Mouse (Mus musculus): ENCODE data around the gene Phf23. TPM values are rescaled to one million over a fixed set of nuclear protein-coding genes. Genes with fewer than 3 reads are reported as not detected.
A peak's percentile ranks its signal among the peaks of the same experiment; 100 is the strongest.

Gene Phf23
- polyA plus RNA-seq, 1 experiment from 2014 or later = 93.7 TPM

GRCm38 (mm10) chr11:70039631-70040030, 44.1 kb downstream of the Phf23 start:
- H3K36me3 ChIP-seq = peaks cover 87% of the 10 kb centered on the region

GRCm38 (mm10) chr11:70040184-70040583, 44.6 kb downstream of the Phf23 start:
- no peaks in the 10 kb centered on the region for H3K27me3 ChIP-seq (ENCODE audit: insufficient read depth, poor library complexity, severe bottlenecking)
- no peak overlapping the region for H3K4me3 ChIP-seq
- peaks cover 30% of the 10 kb centered on the region for H3K4me1 ChIP-seq (replicated peaks)
- peaks cover 88% of the 10 kb centered on the region for H3K36me3 ChIP-seq
- WGBS = 93% methylated on average over 7 of the region's 7 CpGs
- H3K27ac ChIP-seq = no peak overlapping the region
- no peak for DNase-seq (ENCODE audit: low spot score)
- H3K9me3 ChIP-seq = no peaks in the 10 kb centered on the region

More at GRCm38 (mm10) chr11:70039631-70040030, 44.1 kb downstream of the Phf23 start:
- no peak for DNase-seq (ENCODE audit: low spot score)
- Histone ChIP-seq H3K27me3 (ENCODE audit: insufficient read depth, poor library complexity, severe bottlenecking) (no peaks in the 10 kb centered on the region), H3K9me3 (no peaks in the 10 kb centered on the region), H3K27ac (no peak overlapping the region), H3K4me3 (no peak overlapping the region), H3K4me1 (replicated peaks) (peaks cover 25% of the 10 kb centered on the region)
- 93% methylated on average over 10 of the region's 10 CpGs for WGBS

- peaks cover 38% of the 10 kb centered on the region for H3K4me1 ChIP-seq (replicated peaks)
- H3K9me3 ChIP-seq = no peaks in the 10 kb centered on the region
- no peak overlapping the region for H3K4me3 ChIP-seq
- peaks cover 76% of the 10 kb centered on the region for H3K36me3 ChIP-seq
- no peaks in the 10 kb centered on the region for H3K27me3 ChIP-seq (ENCODE audit: insufficient read depth, poor library complexity, severe bottlenecking)
- no peak for DNase-seq (ENCODE audit: low spot score)
- peak overlapping the region; percentile 50 for H3K27ac ChIP-seq
- WGBS = 87% methylated on average over 23 of the region's 23 CpGs
These were observed 46.9 kb downstream of the Phf23 start for GRCm38 (mm10) chr11:70042309-70043085.

GRCm38 (mm10) chr11:70043665-70044064, 48.1 kb downstream of the Phf23 start:
- Histone ChIP-seq H3K36me3 (peaks cover 64% of the 10 kb centered on the region), H3K4me1 (replicated peaks) (peaks cover 38% of the 10 kb centered on the region), H3K27me3 (ENCODE audit: insufficient read depth, poor library complexity, severe bottlenecking) (no peaks in the 10 kb centered on the region), H3K27ac (peak overlapping the region; percentile 50), H3K4me3 (peak overlapping the region; percentile 20; the same call in 1 of the 2 replicates), H3K9me3 (no peaks in the 10 kb centered on the region)
- WGBS = 84% methylated on average over 7 of the region's 7 CpGs
- no peak for DNase-seq (ENCODE audit: low spot score)

GRCm38 (mm10) chr11:70045435-70045834, 49.9 kb downstream of the Phf23 start:
- H3K27ac ChIP-seq = peak overlapping the region; percentile 50

GRCm38 (mm10) chr11:70049366-70049765, 53.8 kb downstream of the Phf23 start:
- Histone ChIP-seq H3K9me3 (no peaks in the 10 kb centered on the region), H3K4me1 (replicated peaks) (peaks cover 16% of the 10 kb centered on the region), H3K4me3 (no peak overlapping the region), H3K36me3 (peaks cover 7% of the 10 kb centered on the region), H3K27me3 (ENCODE audit: insufficient read depth, poor library complexity, severe bottlenecking) (no peaks in the 10 kb centered on the region), H3K27ac (no peak overlapping the region)
- 70% methylated on average over 6 of the region's 6 CpGs for WGBS
- DNase-seq (ENCODE audit: low spot score) = no peak

More at GRCm38 (mm10) chr11:70045435-70045834, 49.9 kb downstream of the Phf23 start:
- 32% methylated on average over 9 of the region's 9 CpGs for WGBS
- Histone ChIP-seq H3K9me3 (no peaks in the 10 kb centered on the region), H3K36me3 (peaks cover 46% of the 10 kb centered on the region), H3K4me3 (no peak overlapping the region), H3K4me1 (replicated peaks) (peaks cover 38% of the 10 kb centered on the region), H3K27me3 (ENCODE audit: insufficient read depth, poor library complexity, severe bottlenecking) (no peaks in the 10 kb centered on the region)
- DNase-seq (ENCODE audit: low spot score) = no peak

MicroRNAs encoded within 50 kb of the gene (microRNA counts, 519-probe panel; counts per million panel counts)
- microRNA mmu-miR-324-3p = 1,255 counts per million, percentile 77 among the panel's probes with 10 or more counts
- microRNA mmu-miR-324-5p = 1,255 counts per million, percentile 77 among the panel's probes with 10 or more counts

Other genes with a start within 250 kb of the Phf23 start
- 31.1 and 37.9 TPM in 2 replicates for gene Polr2a, start 237.1 kb upstream of the Phf23 start, polyA plus RNA-seq (2016; fragmentation: Nextera tagmentation; extraction: Ambion mirVana)
- gene Slc35g3, start 233.8 kb upstream of the Phf23 start, polyA plus RNA-seq (2016; fragmentation: Nextera tagmentation; extraction: Ambion mirVana) = 0.50 TPM in 1 of 2 replicates, not detected in the other
- gene Zbtb4, start 229.9 kb upstream of the Phf23 start, polyA plus RNA-seq (2016; fragmentation: Nextera tagmentation; extraction: Ambion mirVana) = 0.80 and 1.2 TPM in 2 replicates
- gene Chrnb1, start 199.8 kb upstream of the Phf23 start, polyA plus RNA-seq (2016; fragmentation: Nextera tagmentation; extraction: Ambion mirVana) = 1.6 and 2.2 TPM in 2 replicates
- 0.76 and 1.8 TPM in 2 replicates for gene Fgf11, start 193.9 kb upstream of the Phf23 start, polyA plus RNA-seq (2016; fragmentation: Nextera tagmentation; extraction: Ambion mirVana)
- gene Tmem102, start 190.2 kb upstream of the Phf23 start, polyA plus RNA-seq (2016; fragmentation: Nextera tagmentation; extraction: Ambion mirVana) = 1.3 and 1.5 TPM in 2 replicates
- gene Gm39566, start 180.5 kb upstream of the Phf23 start, polyA plus RNA-seq (2016; fragmentation: Nextera tagmentation; extraction: Ambion mirVana) = not detected in 2 replicates
- not detected in 2 replicates for gene Spem2, start 177.3 kb upstream of the Phf23 start, polyA plus RNA-seq (2016; fragmentation: Nextera tagmentation; extraction: Ambion mirVana)
- 0.34 TPM in 1 of 2 replicates, not detected in the other for gene Spem1, start 173.6 kb upstream of the Phf23 start, polyA plus RNA-seq (2016; fragmentation: Nextera tagmentation; extraction: Ambion mirVana)
- gene Nlgn2, start 158.0 kb upstream of the Phf23 start, polyA plus RNA-seq (2016; fragmentation: Nextera tagmentation; extraction: Ambion mirVana) = 5.8 and 9.1 TPM in 2 replicates
- gene Tmem256, start 157.3 kb upstream of the Phf23 start, polyA plus RNA-seq (2016; fragmentation: Nextera tagmentation; extraction: Ambion mirVana) = 312 and 362 TPM in 2 replicates
- 85.3 and 88.7 TPM in 2 replicates for gene Plscr3, start 149.4 kb upstream of the Phf23 start, polyA plus RNA-seq (2016; fragmentation: Nextera tagmentation; extraction: Ambion mirVana)
- gene Tnk1, start 137.0 kb upstream of the Phf23 start, polyA plus RNA-seq (2016; fragmentation: Nextera tagmentation; extraction: Ambion mirVana) = 0.77 and 1.7 TPM in 2 replicates
- not detected in 2 replicates for gene Tmem95, start 117.8 kb upstream of the Phf23 start, polyA plus RNA-seq (2016; fragmentation: Nextera tagmentation; extraction: Ambion mirVana)
- 5.2 and 6.8 TPM in 2 replicates for gene Kctd11, start 114.4 kb upstream of the Phf23 start, polyA plus RNA-seq (2016; fragmentation: Nextera tagmentation; extraction: Ambion mirVana)
- 1.2 and 1.4 TPM in 2 replicates for gene Acap1, start 100.2 kb upstream of the Phf23 start, polyA plus RNA-seq (2016; fragmentation: Nextera tagmentation; extraction: Ambion mirVana)
- gene 2810408A11Rik, start 94.8 kb upstream of the Phf23 start, polyA plus RNA-seq (2016; fragmentation: Nextera tagmentation; extraction: Ambion mirVana) = 11.4 and 15.2 TPM in 2 replicates
- 12.5 and 13.4 TPM in 2 replicates for gene Neurl4, start 94.7 kb upstream of the Phf23 start, polyA plus RNA-seq (2016; fragmentation: Nextera tagmentation; extraction: Ambion mirVana)
- gene Gps2, start 81.9 kb upstream of the Phf23 start, polyA plus RNA-seq (2016; fragmentation: Nextera tagmentation; extraction: Ambion mirVana) = 96.8 and 105 TPM in 2 replicates
- 2,350 and 2,667 TPM in 2 replicates for gene Eif5a, start 73.8 kb upstream of the Phf23 start, polyA plus RNA-seq (2016; fragmentation: Nextera tagmentation; extraction: Ambion mirVana)
- gene Ybx2, start 60.0 kb upstream of the Phf23 start, polyA plus RNA-seq (2016; fragmentation: Nextera tagmentation; extraction: Ambion mirVana) = 2.8 and 2.9 TPM in 2 replicates
- gene Slc2a4, start 47.6 kb upstream of the Phf23 start, polyA plus RNA-seq (2016; fragmentation: Nextera tagmentation; extraction: Ambion mirVana) = 11.0 and 13.0 TPM in 2 replicates
- gene Cldn7, start 31.0 kb upstream of the Phf23 start, polyA plus RNA-seq (2016; fragmentation: Nextera tagmentation; extraction: Ambion mirVana) = 14.6 and 37.6 TPM in 2 replicates
- gene Ctdnep1, start 14.6 kb upstream of the Phf23 start, polyA plus RNA-seq (2016; fragmentation: Nextera tagmentation; extraction: Ambion mirVana) = 22.6 and 25.7 TPM in 2 replicates
- gene Elp5, start 13.3 kb upstream of the Phf23 start, polyA plus RNA-seq (2016; fragmentation: Nextera tagmentation; extraction: Ambion mirVana) = 156 and 167 TPM in 2 replicates
- gene Gabarap, start 4.6 kb upstream of the Phf23 start, polyA plus RNA-seq (2016; fragmentation: Nextera tagmentation; extraction: Ambion mirVana) = 421 and 580 TPM in 2 replicates
- 50.3 and 51.8 TPM in 2 replicates for gene Dvl2, start 4.8 kb downstream of the Phf23 start, polyA plus RNA-seq (2016; fragmentation: Nextera tagmentation; extraction: Ambion mirVana)
- 44.9 and 51.7 TPM in 2 replicates for gene Acadvl, start 19.6 kb downstream of the Phf23 start, polyA plus RNA-seq (2016; fragmentation: Nextera tagmentation; extraction: Ambion mirVana)
- 16.4 and 19.9 TPM in 2 replicates for gene Dlg4, start 21.2 kb downstream of the Phf23 start, polyA plus RNA-seq (2016; fragmentation: Nextera tagmentation; extraction: Ambion mirVana)
- gene Asgr1, start 58.3 kb downstream of the Phf23 start, polyA plus RNA-seq (2016; fragmentation: Nextera tagmentation; extraction: Ambion mirVana) = 0.68 and 1.3 TPM in 2 replicates
- 0.51 TPM in 1 of 2 replicates, not detected in the other for gene Asgr2, start 96.9 kb downstream of the Phf23 start, polyA plus RNA-seq (2016; fragmentation: Nextera tagmentation; extraction: Ambion mirVana)
- not detected in 2 replicates for gene Mgl2, start 134.6 kb downstream of the Phf23 start, polyA plus RNA-seq (2016; fragmentation: Nextera tagmentation; extraction: Ambion mirVana)
- 0.35 and 0.81 TPM in 2 replicates for gene Clec10a, start 160.4 kb downstream of the Phf23 start, polyA plus RNA-seq (2016; fragmentation: Nextera tagmentation; extraction: Ambion mirVana)
- gene Slc16a11, start 217.0 kb downstream of the Phf23 start, polyA plus RNA-seq (2016; fragmentation: Nextera tagmentation; extraction: Ambion mirVana) = 0.93 and 1.5 TPM in 2 replicates
- gene Slc16a13, start 225.3 kb downstream of the Phf23 start, polyA plus RNA-seq (2016; fragmentation: Nextera tagmentation; extraction: Ambion mirVana) = 15.7 and 18.0 TPM in 2 replicates
- 5.5 and 5.6 TPM in 2 replicates for gene Bcl6b, start 234.0 kb downstream of the Phf23 start, polyA plus RNA-seq (2016; fragmentation: Nextera tagmentation; extraction: Ambion mirVana)
- 240 and 261 TPM in 2 replicates for gene 0610010K14Rik, start 242.1 kb downstream of the Phf23 start, polyA plus RNA-seq (2016; fragmentation: Nextera tagmentation; extraction: Ambion mirVana)
- 10.0 and 14.5 TPM in 2 replicates for gene Gm21988, start 244.1 kb downstream of the Phf23 start, polyA plus RNA-seq (2016; fragmentation: Nextera tagmentation; extraction: Ambion mirVana)
- 125 and 171 TPM in 2 replicates for gene Rnasek, start 244.1 kb downstream of the Phf23 start, polyA plus RNA-seq (2016; fragmentation: Nextera tagmentation; extraction: Ambion mirVana)